Mouse (Mus musculus): ENCODE results near the gene Plekhm2.

Gene Plekhm2

DNA sequence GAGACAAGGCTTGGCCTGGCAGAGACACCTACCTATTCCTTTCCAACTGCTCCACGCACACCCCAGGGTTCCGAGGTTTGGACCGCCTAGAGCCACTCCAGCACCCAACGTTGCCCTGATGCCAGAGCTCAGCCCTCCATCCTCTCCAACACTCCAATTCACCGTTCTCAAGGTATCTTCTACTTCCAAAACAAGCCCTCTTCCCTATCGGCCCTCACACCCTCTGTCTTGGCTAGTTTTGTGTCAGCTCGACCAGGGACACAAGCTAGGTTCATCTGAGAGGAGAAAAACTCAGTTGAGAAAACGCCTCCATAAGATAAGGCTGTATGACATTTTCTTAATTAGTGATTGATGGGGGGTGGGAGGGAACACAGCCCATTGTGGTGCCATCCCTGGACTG lies at the start of gene Plekhm2:
Gene Plekhm2 (minus strand): TSS at position 101 of the 400 bp plus-strand sequence.
- DNase-seq (ENCODE audit: low read depth): no peak

- peak; percentile 32 for DNase-seq (ENCODE audit: low read depth)
Observed at GRCm38 (mm10) chr4:141713598-141714142, 49.0 kb upstream of the Plekhm2 start.

- DNase-seq (ENCODE audit: low read depth): no peak
Observed at GRCm38 (mm10) chr4:141711250-141711649, 46.6 kb upstream of the Plekhm2 start.

- no peak for DNase-seq (ENCODE audit: low read depth)
Observed at GRCm38 (mm10) chr4:141708971-141709370, 44.3 kb upstream of the Plekhm2 start.

DNA sequence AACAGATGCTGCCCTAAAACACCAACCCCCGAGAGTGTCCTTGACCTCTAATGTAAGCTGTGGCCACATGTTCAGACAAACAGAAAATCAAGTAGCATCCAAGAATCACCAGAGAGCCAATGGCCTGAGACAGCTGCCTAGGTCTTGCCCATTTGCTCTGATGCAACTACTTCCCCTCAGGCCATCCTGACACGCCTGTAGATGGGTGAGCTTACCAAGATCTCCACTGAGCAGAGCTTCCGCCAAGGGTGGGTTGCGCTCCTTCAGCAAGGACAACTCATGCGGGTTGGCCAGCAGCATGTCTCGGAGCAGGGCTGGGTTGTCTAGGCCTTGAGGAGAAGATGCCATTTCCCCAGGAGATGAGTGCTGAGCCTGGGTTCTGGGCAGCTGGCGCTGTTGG lies 43.3 kb upstream of the Plekhm2 start:
- no peak for DNase-seq (ENCODE audit: low read depth)

DNA sequence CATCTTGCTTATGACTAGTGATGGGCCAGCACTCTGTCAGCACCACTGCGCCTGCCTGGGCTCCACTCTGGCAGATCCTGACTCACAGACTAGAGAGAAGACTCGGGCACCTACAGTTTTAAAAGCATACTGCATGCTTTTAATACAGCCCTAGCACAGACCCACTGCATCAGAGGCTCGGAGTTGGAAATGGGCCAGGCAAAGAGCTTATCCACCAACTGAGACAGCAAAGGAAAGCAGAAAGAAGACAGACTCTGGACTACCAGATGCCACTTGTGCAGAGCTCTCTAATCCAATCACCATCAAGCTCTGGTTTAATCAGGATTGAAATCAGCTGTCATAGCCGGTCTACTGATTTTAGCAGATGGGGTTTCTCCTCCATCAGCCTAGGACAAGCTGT lies 40.6 kb upstream of the Plekhm2 start:
- no peak for DNase-seq (ENCODE audit: low read depth)

GRCm38 (mm10) chr4:141704625-141705024 lies 39.9 kb upstream of the Plekhm2 start:
- no peak for DNase-seq (ENCODE audit: low read depth)

- no peak for DNase-seq (ENCODE audit: low read depth)
Observed at GRCm38 (mm10) chr4:141694719-141695118, 30.0 kb upstream of the Plekhm2 start.

DNA sequence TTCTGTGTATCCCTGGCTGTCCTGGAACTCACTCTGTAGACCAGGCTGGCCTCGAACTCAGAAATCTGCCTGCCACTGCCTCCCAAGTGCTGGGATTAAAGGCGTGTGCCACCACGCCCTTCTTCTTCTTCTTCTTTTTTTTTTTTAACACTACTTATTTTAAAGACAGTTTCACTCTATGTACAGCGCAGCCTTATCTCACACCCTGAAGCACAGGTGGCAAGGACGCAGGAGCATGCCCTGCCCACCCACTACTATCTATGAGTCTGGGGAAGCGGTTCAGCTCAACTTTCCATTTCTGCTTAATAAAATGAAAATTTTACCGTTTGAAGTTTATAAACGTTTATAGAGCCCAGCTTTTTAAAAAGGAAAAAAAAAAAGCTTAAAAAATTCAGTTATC lies 23.8 kb upstream of the Plekhm2 start:
- DNase-seq (ENCODE audit: low read depth): no peak

DNA sequence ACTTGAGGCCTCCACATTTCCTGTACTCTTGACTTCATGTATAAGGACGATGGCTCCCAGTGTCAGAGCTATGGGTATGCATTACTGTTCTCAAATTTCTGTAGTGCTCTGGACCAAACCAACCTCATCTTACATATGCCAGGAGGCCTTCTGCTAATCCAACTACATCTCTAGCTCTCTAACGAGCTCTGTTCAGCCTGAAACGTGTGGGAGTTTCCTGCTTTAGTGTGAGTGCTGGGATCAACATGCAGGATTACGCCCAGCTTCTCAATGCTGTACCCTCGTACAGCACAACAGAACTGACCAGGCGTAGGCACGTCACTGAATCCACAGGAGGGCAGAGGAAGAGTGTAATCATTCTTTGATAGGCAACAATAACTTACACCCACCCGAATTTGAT lies 21.8 kb upstream of the Plekhm2 start:
- DNase-seq (ENCODE audit: low read depth): no peak

GRCm38 (mm10) chr4:141686093-141686492 lies 21.4 kb upstream of the Plekhm2 start:
- DNase-seq (ENCODE audit: low read depth): no peak

DNA sequence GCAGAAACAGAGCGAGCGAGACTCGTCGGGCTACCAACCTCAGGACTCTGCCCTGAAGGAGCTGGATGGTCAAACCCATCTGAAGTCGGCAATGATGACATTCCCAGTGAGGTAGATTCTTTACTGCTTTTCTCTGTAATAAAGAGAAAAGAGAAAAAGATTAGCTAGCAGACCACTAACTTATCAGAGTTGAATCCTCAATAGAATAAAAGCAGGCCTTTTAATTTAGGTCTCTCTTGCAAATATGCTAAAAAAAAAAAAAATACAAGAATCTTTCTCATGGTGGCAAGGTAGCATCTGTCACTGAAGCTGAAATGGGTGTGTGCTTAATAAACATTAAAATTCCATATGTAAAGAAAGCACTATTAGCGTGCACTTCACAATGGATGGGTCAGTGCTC lies 20.8 kb upstream of the Plekhm2 start, which contains the start of gene Rsc1a1:
Gene Rsc1a1 (minus strand): TSS at position 101 of the 400 bp plus-strand sequence.
- no peak for DNase-seq (ENCODE audit: low read depth)

DNA sequence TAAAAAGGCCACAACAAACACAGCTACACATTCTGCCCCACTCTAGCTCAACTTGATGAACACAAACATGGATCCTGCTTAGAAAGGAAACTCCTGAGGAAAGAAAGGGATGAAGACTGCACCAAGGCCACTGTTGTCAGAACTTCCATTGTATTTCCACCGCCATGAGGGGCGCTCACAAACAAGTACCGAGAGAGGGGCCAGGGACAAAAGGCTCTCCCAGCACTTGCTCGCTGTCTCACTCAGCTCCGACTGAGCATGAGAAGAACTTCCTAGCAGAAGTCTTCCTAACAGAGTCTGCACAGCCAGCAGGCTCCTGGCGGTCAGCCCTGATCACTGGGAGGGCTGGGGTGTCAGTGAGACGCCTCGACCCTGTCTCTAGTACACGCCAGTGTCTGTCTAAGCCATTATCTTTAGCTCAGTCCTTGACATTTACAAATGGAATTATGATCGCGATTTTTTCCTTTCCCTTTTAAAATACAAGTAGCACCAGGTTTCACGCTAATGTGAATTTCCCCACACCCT lies 18.1 kb upstream of the Plekhm2 start:
- no peak for DNase-seq (ENCODE audit: low read depth)

GRCm38 (mm10) chr4:141681767-141682166 lies 17.1 kb upstream of the Plekhm2 start:
- DNase-seq (ENCODE audit: low read depth): no peak

- no peak for DNase-seq (ENCODE audit: low read depth)
Observed at GRCm38 (mm10) chr4:141680892-141681291, 16.2 kb upstream of the Plekhm2 start.

DNA sequence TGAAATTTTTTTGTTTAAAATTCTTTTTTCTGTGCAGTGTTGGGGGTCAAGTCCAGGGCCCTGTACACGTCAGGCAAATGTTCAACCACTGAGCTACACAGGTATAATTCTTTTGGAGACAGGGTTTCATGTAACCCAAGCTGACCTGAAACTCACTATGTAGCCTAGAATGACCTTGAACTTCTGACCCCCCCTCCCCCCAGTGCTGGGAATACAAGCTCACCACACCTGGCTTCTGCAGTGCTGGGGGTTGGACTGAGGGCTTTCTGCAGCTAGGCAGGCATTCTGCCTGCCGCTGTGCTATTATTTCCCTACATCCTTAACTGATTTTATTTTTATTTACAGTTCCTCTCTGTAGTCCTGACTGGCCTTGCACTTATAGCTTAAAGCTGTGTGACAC lies 14.3 kb upstream of the Plekhm2 start:
- DNase-seq (ENCODE audit: low read depth): no peak

DNA sequence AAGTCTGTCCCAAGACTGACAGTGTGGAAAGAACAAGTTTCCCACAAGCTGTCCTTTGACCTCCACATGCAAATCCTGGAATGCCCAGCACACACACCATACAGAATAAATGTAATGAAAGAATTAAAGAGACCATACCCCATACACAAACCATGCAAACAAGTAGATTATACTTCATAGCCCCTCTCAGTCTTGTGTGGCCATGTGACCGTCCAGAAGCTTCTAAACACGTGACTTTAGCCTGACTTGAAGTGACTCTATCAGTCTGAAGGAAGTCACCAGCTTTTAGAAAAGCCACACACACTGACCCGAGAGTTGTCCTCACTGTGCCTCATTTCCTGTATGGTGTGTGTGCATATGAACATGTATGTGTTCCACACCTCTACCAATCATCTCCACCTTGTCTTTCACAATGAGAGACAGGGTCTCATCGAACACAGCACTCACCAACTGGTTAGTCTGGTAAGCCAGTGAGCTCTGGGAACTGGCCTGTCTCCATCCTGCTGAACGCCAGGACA lies 11.8 kb upstream of the Plekhm2 start:
- DNase-seq (ENCODE audit: low read depth): no peak

DNA sequence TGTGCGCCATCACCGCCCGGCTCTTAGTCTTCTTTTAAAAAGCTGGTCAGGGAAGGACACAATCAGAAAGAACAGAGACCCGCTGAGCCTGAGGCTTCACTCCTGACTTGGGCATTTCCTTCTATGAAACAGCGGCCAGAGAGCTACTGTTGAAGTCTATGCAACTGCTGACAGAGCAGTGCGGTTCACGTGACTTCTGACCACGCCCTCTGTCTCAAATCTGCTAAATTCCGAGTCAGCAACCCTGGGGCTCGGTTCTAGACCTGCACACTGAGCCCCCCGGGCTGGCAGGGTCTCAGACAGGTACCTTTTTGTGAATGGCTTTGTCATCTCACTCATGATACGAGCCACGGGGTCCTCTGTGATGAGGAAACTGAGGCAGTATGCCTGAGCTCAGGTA lies 7.6 kb upstream of the Plekhm2 start:
- DNase-seq (ENCODE audit: low read depth): no peak

DNA sequence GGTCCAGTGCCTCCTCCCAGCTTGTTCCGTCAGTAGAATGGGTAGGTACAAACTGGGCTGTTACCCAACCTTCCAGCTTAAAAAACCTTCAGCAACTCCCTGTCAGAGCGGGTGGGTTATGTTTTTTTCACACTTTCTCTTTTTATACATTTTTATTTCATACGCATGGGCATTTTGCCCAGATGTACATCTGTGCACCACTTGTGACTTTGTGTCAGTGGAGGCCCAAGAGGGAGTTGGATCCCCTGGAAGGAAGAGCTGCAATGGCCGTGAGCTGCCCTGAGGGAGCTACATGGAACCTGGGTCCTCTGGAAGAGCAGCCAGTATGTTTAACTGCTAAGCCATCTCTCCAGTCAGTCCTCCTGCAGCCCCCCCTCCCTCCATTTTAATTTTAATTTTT lies 6.7 kb upstream of the Plekhm2 start:
- no peak for DNase-seq (ENCODE audit: low read depth)

- peak; percentile 50 for DNase-seq (ENCODE audit: low read depth)
Observed at GRCm38 (mm10) chr4:141669898-141670712, 5.4 kb upstream of the Plekhm2 start.

GRCm38 (mm10) chr4:141664011-141664745 lies 521 bp downstream of the Plekhm2 start:
- peak; percentile 48 for DNase-seq (ENCODE audit: low read depth)

GRCm38 (mm10) chr4:141663122-141663931 lies 1.4 kb downstream of the Plekhm2 start:
- no peak for DNase-seq (ENCODE audit: low read depth)
